Mouse (Mus musculus) brain, embryonic 14.5 days (tissue): ENCODE results near the gene 4930426L09Rik.

Experiments
- CTCF ChIP-seq: fragments of 200-500 bp; IDR thresholded peaks from 2 replicates; pipeline ENCODE4 v1.5.1; 2012; ENCODE audit warnings: inconsistent platforms, mild to moderate bottlenecking, moderate library complexity, borderline replicate concordance; ENCODE audit not compliant: insufficient read depth, insufficient read length; ENCODE audit errors: extremely low read depth
- POLR2A ChIP-seq: fragments of 200-500 bp; IDR thresholded peaks from 2 replicates; pipeline ENCODE4 v1.6.1; 2012; ENCODE audit warnings: mild to moderate bottlenecking, inconsistent platforms, borderline replicate concordance; ENCODE audit not compliant: poor library complexity, insufficient read depth, insufficient read length, severe bottlenecking; ENCODE audit errors: extremely low read depth

DNA sequence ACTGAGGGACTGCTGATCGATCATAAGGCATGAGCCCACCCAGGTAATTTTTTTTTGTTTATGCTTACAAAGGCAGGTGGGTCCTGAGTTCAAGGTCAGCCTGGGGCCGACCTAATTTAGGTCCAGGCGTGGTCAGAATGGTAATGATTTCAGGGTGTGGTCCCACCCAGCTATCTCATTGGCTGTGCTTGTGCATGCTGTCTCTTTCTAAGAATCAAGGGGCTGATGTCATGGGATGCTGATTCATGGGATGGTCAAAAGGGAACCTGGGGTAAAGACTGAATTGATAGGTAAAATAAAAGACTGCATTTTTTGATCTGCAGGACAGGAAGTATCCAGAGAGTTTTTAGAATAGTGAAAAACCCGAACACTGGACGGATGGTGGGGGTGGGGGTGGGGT lies 31.6 kb upstream of the 4930426L09Rik start:
- no peak for TF ChIP-seq CTCF
- TF ChIP-seq POLR2A, result no peak
